In the genomic region with DNA sequence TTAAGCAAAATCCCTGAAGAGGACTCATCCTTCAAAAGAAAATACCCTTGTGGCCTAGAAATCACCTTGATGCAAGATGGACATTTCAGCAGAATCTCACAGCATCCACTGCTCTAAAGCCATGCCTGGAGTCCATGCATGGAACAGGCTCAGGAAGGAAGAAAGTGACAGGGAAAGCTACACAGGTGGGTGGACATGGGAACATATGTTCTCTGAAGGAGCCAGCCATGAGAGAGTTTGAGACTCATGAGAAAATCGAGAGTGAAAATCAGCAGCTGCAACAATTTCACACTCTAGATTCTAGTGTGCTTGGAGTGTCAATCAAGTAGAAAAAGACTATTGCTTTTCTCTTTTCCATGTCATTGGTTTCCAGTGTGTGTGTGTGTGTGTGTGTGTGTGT, we compare ENCODE assay signal across 19 mouse cellular contexts.
"Had no signal": no experiment of that assay in that cellular context is flagged by ENCODE, and none has a peak within 500 bp of the region (broad histone marks: within the 10 kb centered on the region; RNA-seq: fewer than 3 reads in every experiment).

No protein-coding gene starts in this region.

- H3K27ac ChIP-seq: kidney, postnatal 0 days; layer of hippocampus, adult 2 months; limb, embryonic 12.5 days; limb, embryonic 15.5 days; liver, embryonic 14.5 days; macrophage; midbrain, embryonic 13.5 days; neural tube, embryonic 13.5 days had no signal

- H3K4me1 ChIP-seq: limb, embryonic 12.5 days; limb, embryonic 15.5 days; midbrain, embryonic 13.5 days had no signal

- H3K36me3 ChIP-seq: limb, embryonic 12.5 days; limb, embryonic 15.5 days; midbrain, embryonic 13.5 days; neural tube, embryonic 13.5 days had no signal

- H3K27me3 ChIP-seq: limb, embryonic 15.5 days; midbrain, embryonic 13.5 days; neural tube, embryonic 13.5 days had no signal

- H3K4me3 ChIP-seq: layer of hippocampus, adult 2 months; limb, embryonic 12.5 days; limb, embryonic 15.5 days; midbrain, embryonic 13.5 days; myocyte; neural tube, embryonic 13.5 days had no signal

- H3K9me3 ChIP-seq: limb, embryonic 12.5 days; limb, embryonic 15.5 days; midbrain, embryonic 13.5 days; neural tube, embryonic 13.5 days had no signal

- DNase-seq: kidney, adult 2 months; kidney, postnatal 25 days; layer of hippocampus, adult 9-11 months; liver, postnatal 0 days; lung, embryonic 14.5 days; retina, postnatal 1 day; right cerebral cortex, postnatal 14 days; thymus, adult 2 months; thymus, postnatal 14 days; thymus, postnatal 4 days had no signal
